Mouse (Mus musculus) right cerebral cortex, postnatal 14 days (tissue): ENCODE measurements around the gene Ccnd3.
A peak's percentile ranks its signal among the peaks of the same experiment; 100 is the strongest.
"Not testable (repeated sequence)": the region's sequence is repeated elsewhere in the genome, so short reads cannot be mapped to it uniquely, and the experiment has no call there.

Experiments
- DNase-seq: peaks from one replicate; pipeline ENCODE4 v3.0.0; 2022

Gene Ccnd3

GRCm38 (mm10) chr17:47484241-47484921 lies 20.5 kb upstream of the Ccnd3 start:
- no peak for DNase-seq

- DNase-seq: no peak
Measured at GRCm38 (mm10) chr17:47484993-47485392, 19.9 kb upstream of the Ccnd3 start.

- no peak for DNase-seq
Measured at GRCm38 (mm10) chr17:47485791-47486190, 19.1 kb upstream of the Ccnd3 start.

- DNase-seq: no peak
Measured at GRCm38 (mm10) chr17:47490791-47491190, 14.1 kb upstream of the Ccnd3 start.

- DNase-seq: no peak
Measured at GRCm38 (mm10) chr17:47492731-47493130, 12.1 kb upstream of the Ccnd3 start.

GRCm38 (mm10) chr17:47493653-47494052 lies 11.2 kb upstream of the Ccnd3 start:
- no peak for DNase-seq

- no peak for DNase-seq
Measured at GRCm38 (mm10) chr17:47494132-47494531, 10.7 kb upstream of the Ccnd3 start.

GRCm38 (mm10) chr17:47501531-47501930 lies 3.3 kb upstream of the Ccnd3 start:
- no peak for DNase-seq

GRCm38 (mm10) chr17:47501946-47502706 lies 2.7 kb upstream of the Ccnd3 start, which contains the start of gene Taf8:
Gene Taf8, minus strand, starts transcription at chr17:47502292.
- DNase-seq: peak; percentile 92

- not testable (repeated sequence) for DNase-seq
Measured at GRCm38 (mm10) chr17:47502707-47503045, 2.2 kb upstream of the Ccnd3 start.

- DNase-seq: no peak
Measured at GRCm38 (mm10) chr17:47503689-47504088, 1.2 kb upstream of the Ccnd3 start.

- no peak for DNase-seq
Measured at GRCm38 (mm10) chr17:47504228-47504627, 623 bp upstream of the Ccnd3 start.

GRCm38 (mm10) chr17:47505566-47505965 lies 715 bp downstream of the Ccnd3 start:
- no peak for DNase-seq

- no peak for DNase-seq
Measured at GRCm38 (mm10) chr17:47506042-47506441, 1.2 kb downstream of the Ccnd3 start.

GRCm38 (mm10) chr17:47506697-47507096 lies 1.8 kb downstream of the Ccnd3 start:
- DNase-seq: no peak

GRCm38 (mm10) chr17:47507523-47507922 lies 2.7 kb downstream of the Ccnd3 start:
- DNase-seq: no peak

- peak; percentile 79 for DNase-seq
Measured at GRCm38 (mm10) chr17:47508012-47508608, 3.3 kb downstream of the Ccnd3 start.

GRCm38 (mm10) chr17:47509031-47509705 lies 4.3 kb downstream of the Ccnd3 start:
- no peak for DNase-seq

GRCm38 (mm10) chr17:47511111-47512020 lies 6.5 kb downstream of the Ccnd3 start:
- peak; percentile 91 for DNase-seq

- no peak for DNase-seq
Measured at GRCm38 (mm10) chr17:47512956-47513775, 8.3 kb downstream of the Ccnd3 start.

- no peak for DNase-seq
Measured at GRCm38 (mm10) chr17:47515180-47515844, 10.5 kb downstream of the Ccnd3 start.
